Mouse (Mus musculus): Measurements from ENCODE around the gene Id3.
"Not testable (repeated sequence)": the region's sequence is repeated elsewhere in the genome, so short reads cannot be mapped to it uniquely, and the experiment has no call there.

The Id3 gene

DNA sequence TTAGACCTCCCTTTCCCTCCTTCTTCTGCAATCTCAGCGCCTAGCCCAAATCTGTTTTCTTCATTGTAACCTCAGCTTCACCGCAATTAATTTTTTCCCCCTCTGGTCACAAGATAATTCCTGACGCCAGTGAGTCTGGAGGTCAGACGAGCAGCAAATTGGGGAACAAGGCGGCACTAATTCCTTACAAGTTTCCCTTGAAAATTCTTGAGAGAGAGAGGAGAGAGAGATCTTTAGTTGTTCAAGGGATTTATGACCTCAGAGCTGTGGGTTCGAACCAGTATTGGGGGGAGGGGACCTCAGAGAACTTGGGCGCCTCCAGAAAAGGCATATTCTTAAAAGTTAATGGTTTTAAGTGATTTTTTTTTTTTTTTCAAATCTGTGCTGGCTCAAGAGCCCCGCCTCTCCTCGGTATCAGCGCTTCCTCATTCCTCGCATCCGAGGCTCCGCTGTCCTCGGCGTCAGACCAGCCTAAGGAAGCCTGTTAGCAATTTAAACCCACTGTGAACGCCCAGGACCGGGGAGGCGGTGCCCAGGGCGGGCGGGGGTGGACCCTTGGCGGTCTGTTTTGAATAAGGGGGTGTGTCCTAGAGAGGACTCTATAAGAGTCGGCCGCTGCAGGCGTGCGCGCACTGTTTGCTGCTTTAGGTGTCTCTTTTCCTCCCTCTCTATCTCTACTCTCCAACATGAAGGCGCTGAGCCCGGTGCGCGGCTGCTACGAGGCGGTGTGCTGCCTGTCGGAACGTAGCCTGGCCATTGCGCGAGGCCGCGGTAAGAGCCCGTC lies at the start of gene Id3:
Id3 (plus strand) TSS at position 305 of the 784 bp plus-strand sequence.
- Histone ChIP-seq H3K9me3 (ENCODE audit: low read length) (peaks cover 4% of the 10 kb centered on the region; the same call in 1 of the 2 replicates), H3K4me1 (replicated peaks; ENCODE audit: low read depth, low read length) (peaks cover 67% of the 10 kb centered on the region), H3K4me3 (replicated peaks; ENCODE audit: low read length) (peak within 1 kb of the TSS; percentile 92), H3K36me3 (ENCODE audit: insufficient read depth, low read length) (0 out of 2 replicates have a peak, but pooled peaks cover 9% of the 10 kb centered on the region), H3K27me3 (ENCODE audit: insufficient read depth, low read length) (peaks cover 70% of the 10 kb centered on the region)
- TF ChIP-seq CTCF (conservative IDR thresholded peaks at IDR 0.05; ENCODE audit: low read length) (no peak), POU5F1 (IDR thresholded peaks at IDR 0.05; ENCODE audit: borderline replicate concordance, low read length) (no peak), NANOG (IDR thresholded peaks at IDR 0.05; ENCODE audit: borderline replicate concordance, low read length) (no peak)

DNA sequence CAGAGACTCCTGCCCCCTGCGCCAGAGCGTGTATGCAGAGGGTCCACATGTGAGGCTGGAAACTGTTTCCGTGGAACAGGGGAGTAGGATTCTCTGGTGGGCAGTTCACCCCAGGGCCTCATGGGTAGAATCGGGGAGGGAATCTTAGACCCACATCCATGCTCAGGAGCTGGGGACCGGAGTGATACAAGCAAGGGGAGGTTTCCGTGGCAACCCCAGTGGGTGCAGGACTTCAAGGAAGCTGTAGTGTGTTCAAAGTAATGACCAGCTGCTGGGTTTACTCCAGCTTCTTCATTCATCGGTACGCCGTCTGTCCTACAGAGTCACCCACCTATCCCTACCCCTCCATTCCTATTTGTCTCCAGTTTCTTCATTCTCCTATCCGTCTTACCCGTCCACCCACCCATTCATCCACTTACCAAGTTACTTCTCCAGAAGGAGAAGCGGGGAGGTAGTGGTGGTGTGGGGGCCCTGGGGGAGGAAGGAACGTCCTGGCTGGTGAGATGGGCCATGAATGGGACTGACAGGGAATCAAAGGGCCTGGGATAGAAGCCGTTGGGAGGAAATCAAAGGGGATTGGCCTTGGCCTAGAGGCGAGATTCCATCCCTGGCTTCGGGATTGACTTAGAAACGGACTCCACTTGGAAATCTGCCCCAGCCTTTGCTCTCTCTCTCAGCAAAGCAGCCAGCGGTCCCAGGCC lies 48.6 kb upstream of the Id3 start:
- TF ChIP-seq CTCF (conservative IDR thresholded peaks at IDR 0.05; ENCODE audit: low read length) = no peak
- no peak for TF ChIP-seq POU5F1 (IDR thresholded peaks at IDR 0.05; ENCODE audit: borderline replicate concordance, low read length)
- no peak for TF ChIP-seq NANOG (IDR thresholded peaks at IDR 0.05; ENCODE audit: borderline replicate concordance, low read length)
- Histone ChIP-seq H3K4me3 (replicated peaks; ENCODE audit: low read length) (no peak overlapping the region), H3K9me3 (ENCODE audit: low read length) (no peaks in the 10 kb centered on the region), H3K36me3 (ENCODE audit: insufficient read depth, low read length) (no peaks in the 10 kb centered on the region), H3K27me3 (ENCODE audit: insufficient read depth, low read length) (peaks cover 24% of the 10 kb centered on the region), H3K4me1 (replicated peaks; ENCODE audit: low read depth, low read length) (peaks cover 37% of the 10 kb centered on the region)

DNA sequence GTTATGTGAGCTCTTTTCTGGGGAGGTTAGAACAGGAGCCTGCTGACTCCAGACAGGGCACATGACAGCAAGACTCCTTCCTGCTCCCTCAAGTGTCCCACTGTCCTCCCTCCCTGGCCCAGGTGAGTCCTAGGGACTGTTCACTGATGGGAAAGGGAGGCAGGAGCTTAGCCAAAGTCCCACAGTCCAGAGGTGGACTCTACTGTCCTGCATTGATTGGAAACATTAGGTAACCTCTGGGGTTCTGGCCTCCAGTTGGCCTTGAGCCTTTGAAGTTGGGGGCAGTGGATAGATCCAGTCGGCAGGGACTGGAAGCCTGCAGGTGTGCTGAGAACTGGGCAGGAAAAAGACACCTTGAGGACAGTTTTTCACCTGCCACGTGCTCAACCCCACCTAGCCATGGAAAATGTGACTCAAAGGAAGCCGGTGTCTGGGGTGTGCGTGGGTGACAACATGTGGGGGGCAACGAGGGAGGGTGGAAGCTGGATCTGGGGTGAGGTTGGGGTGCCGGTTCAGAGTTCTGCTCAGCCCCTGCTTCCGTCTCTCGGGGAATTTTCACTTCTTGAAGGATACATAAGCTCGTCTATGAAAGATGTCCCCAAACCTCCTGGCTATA lies 47.7 kb upstream of the Id3 start:
- H3K9me3 ChIP-seq (ENCODE audit: low read length) = no peaks in the 10 kb centered on the region
- peaks cover 37% of the 10 kb centered on the region for H3K4me1 ChIP-seq (replicated peaks; ENCODE audit: low read depth, low read length)
- H3K4me3 ChIP-seq (replicated peaks; ENCODE audit: low read length) = no peak overlapping the region
- H3K27me3 ChIP-seq (ENCODE audit: insufficient read depth, low read length) = peaks cover 24% of the 10 kb centered on the region
- TF ChIP-seq NANOG (IDR thresholded peaks at IDR 0.05; ENCODE audit: borderline replicate concordance, low read length) (no peak), POU5F1 (IDR thresholded peaks at IDR 0.05; ENCODE audit: borderline replicate concordance, low read length) (no peak), CTCF (conservative IDR thresholded peaks at IDR 0.05; ENCODE audit: low read length) (no peak)
- H3K36me3 ChIP-seq (ENCODE audit: insufficient read depth, low read length) = no peaks in the 10 kb centered on the region

DNA sequence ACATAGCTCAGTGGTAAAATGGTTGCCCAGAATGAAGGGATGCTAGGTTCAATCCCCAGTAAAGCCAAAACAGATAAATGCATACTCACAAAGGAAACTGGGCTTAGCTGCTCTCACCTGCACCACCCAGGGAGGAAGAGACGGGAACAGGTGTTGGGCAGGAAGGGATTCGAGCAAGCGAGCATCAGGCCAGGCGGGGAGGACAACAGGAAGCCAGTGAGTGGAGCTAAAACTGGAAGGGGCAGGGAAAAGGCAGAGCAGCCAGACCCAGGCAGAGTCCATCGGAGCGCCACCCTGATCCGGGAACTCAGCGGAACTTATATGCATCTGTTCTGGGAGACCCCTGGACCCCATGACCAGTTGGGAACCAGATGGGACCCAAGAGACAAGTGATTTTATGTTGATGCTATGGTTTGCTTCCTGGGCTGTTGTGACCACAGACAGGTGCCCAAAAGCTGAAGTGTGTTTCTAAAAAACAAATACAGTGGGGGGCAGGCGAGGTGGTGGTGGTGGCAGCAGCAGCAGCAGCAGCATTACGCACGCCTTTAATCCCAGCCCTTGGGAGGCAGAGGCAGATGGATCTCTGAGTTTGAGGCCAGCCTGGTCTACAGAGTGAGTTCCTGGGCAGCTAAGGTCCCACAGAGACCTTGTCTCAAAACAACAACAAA lies 46.7 kb upstream of the Id3 start:
- Histone ChIP-seq H3K4me3 (replicated peaks; ENCODE audit: low read length) (no peak overlapping the region), H3K36me3 (ENCODE audit: insufficient read depth, low read length) (no peaks in the 10 kb centered on the region), H3K9me3 (ENCODE audit: low read length) (no peaks in the 10 kb centered on the region), H3K27me3 (ENCODE audit: insufficient read depth, low read length) (peaks cover 28% of the 10 kb centered on the region), H3K4me1 (replicated peaks; ENCODE audit: low read depth, low read length) (peaks cover 39% of the 10 kb centered on the region)
- TF ChIP-seq POU5F1 (IDR thresholded peaks at IDR 0.05; ENCODE audit: borderline replicate concordance, low read length) (no peak), CTCF (conservative IDR thresholded peaks at IDR 0.05; ENCODE audit: low read length) (no peak), NANOG (IDR thresholded peaks at IDR 0.05; ENCODE audit: borderline replicate concordance, low read length) (no peak)

DNA sequence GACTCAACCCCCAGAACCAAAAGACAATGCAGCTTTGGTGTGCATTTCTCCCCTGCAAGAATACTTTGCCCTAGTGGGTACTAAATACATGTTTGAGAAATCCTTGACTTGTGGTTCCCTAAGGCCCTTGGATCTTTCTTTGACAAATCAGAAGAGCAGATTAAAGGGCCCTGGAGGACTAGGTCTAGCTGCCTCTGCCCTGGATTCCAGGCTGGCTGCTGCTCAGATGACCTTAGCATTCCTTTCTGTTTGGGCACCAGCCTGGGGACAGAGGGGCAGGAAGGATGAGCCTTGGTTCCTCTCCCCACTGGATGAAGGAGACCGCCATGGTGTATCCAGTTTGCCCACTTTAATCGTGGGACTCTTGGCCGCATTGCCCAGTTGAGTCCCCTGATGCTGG lies 44.9 kb upstream of the Id3 start:
- TF ChIP-seq CTCF (conservative IDR thresholded peaks at IDR 0.05; ENCODE audit: low read length) (no peak), NANOG (IDR thresholded peaks at IDR 0.05; ENCODE audit: borderline replicate concordance, low read length) (no peak)
- no peak overlapping the region for H3K4me3 ChIP-seq (replicated peaks; ENCODE audit: low read length)
- peaks cover 39% of the 10 kb centered on the region for H3K27me3 ChIP-seq (ENCODE audit: insufficient read depth, low read length)
- H3K9me3 ChIP-seq (ENCODE audit: low read length) = no peaks in the 10 kb centered on the region
- H3K4me1 ChIP-seq (replicated peaks; ENCODE audit: low read depth, low read length) = peaks cover 39% of the 10 kb centered on the region
- H3K36me3 ChIP-seq (ENCODE audit: insufficient read depth, low read length) = no peaks in the 10 kb centered on the region

DNA sequence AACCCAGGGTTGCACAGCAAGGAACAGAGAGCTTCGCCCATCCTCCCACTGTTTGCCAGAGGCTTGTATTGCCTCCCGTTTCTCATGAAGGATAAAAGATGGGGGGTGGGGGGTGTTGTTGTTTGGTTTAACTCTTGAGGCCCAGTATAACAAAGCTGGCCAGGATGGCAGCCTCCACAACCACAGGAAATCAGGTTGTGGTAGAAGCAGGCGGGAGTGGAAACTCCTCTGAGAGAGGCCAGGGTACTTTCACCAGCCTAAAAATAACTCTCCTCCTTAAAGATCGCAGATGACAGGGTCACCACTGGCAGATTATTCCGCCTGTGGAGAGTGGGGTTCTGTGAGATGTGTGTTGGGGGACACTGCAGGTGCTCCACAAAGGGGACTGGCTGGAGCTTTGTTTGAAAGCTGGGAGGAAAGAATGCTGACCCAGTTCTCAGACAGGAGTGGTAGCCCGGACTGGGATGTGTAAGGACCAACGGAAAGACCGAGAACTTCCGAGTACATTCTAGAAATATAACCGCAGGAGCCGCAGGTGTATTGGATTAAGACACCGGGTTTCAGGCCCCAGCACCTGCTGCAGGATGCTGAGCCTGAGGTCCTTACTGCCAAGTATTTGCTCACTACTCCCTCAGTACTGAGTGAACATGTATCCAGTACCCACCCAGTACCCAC lies 42.8 kb upstream of the Id3 start:
- H3K36me3 ChIP-seq (ENCODE audit: insufficient read depth, low read length) = no peaks in the 10 kb centered on the region
- no peak overlapping the region for H3K4me3 ChIP-seq (replicated peaks; ENCODE audit: low read length)
- H3K4me1 ChIP-seq (replicated peaks; ENCODE audit: low read depth, low read length) = peaks cover 39% of the 10 kb centered on the region
- TF ChIP-seq CTCF (conservative IDR thresholded peaks at IDR 0.05; ENCODE audit: low read length) (no peak), NANOG (IDR thresholded peaks at IDR 0.05; ENCODE audit: borderline replicate concordance, low read length) (no peak), POU5F1 (IDR thresholded peaks at IDR 0.05; ENCODE audit: borderline replicate concordance, low read length) (no peak)
- H3K9me3 ChIP-seq (ENCODE audit: low read length) = no peaks in the 10 kb centered on the region
- peaks cover 52% of the 10 kb centered on the region for H3K27me3 ChIP-seq (ENCODE audit: insufficient read depth, low read length)

DNA sequence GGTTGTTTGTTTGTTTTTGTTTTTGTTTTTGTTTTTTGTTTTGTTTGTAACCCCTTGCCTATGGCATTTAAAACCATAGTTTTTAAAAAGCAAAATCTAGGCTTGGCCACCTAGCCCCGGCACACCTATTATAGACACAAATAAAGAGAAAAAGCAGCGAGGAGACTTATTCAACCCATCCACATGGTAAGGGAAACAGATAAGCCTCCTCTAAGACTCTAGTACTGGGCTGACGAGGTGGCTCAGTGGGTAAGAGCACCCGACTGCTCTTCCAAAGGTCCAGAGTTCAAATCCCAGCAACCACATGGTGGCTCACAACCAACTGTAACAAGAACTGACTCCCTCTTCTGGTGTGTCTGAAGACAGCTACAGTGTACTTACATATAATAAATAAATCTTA lies 41.5 kb upstream of the Id3 start:
- H3K4me3 ChIP-seq (replicated peaks; ENCODE audit: low read length); H3K9me3 ChIP-seq (ENCODE audit: low read length); H3K36me3 ChIP-seq (ENCODE audit: insufficient read depth, low read length): not testable (repeated sequence)
- H3K27me3 ChIP-seq (ENCODE audit: insufficient read depth, low read length) = peaks cover 47% of the 10 kb centered on the region
- H3K4me1 ChIP-seq (replicated peaks; ENCODE audit: low read depth, low read length) = peaks cover 37% of the 10 kb centered on the region
